14 mouse cellular contexts compared by ENCODE assay signal in the genomic region with DNA sequence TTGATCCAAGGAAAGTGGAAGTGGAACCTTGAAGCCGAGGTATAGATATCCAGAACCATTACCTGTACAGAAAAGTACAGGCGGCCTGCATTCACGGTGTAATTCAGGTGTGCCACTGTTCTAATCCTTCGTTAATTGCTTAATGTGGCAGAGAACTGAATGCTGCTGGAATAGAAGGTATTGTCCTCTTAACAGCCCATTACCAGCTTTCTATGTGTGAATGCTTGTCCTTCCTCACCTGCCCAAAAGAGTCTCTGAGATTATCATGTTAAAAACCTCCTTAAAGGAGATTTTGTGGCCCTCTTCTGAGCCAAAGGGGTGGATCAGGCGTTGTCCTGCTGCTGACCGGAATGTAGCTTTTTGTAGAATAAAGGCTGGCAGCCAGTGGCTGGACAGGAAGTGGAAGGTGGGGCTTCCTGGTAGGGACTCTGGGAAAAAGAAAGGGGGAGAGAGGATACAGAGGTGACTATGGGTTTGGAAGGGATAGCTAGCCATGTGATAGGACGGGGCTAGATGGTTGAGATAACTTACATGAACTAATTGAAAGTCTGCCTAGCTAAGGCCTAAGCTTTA. TPM values are rescaled to one million over a fixed set of nuclear protein-coding genes. Genes with fewer than 3 reads are reported as not detected.
A peak's percentile ranks its signal among the peaks of the same experiment; 100 is the strongest.
DNase-seq lines count a peak whose midpoint lies in the region; ATAC-seq lines count a peak whose summit lies in the region.
"Had no signal": no experiment of that assay in that cellular context is flagged by ENCODE, and none has a peak within 500 bp of the region (broad histone marks: within the 10 kb centered on the region; RNA-seq: fewer than 3 reads in every experiment).

No protein-coding gene starts in this region.

- no peak for ATAC-seq in erythroblast, adult 5-6 weeks (replicated peaks; ENCODE audit: low FRiP score, poor library complexity, severe bottlenecking)

- DNase-seq in heart, adult 11 months = peak; percentile 96
- no peak for DNase-seq in heart, postnatal 14 days
- peak; percentile 31 for DNase-seq in kidney, adult 9 months
- no peak for DNase-seq in kidney, adult 8-10 months
- DNase-seq in lung, postnatal 36 days = peak; percentile 14
- no peak for DNase-seq in lung, postnatal 25 days (ENCODE audit: low spot score)
- DNase-seq in spleen, postnatal 10 days (ENCODE audit: low spot score in 2 of 2) = no peak
- DNase-seq: adrenal gland, postnatal 14 days; cerebellum, adult 11-12 months; cerebellum, postnatal 36 days; gastrocnemius, postnatal 10 days; lung, adult 18-20 months; right cerebral cortex, postnatal 4 days had no signal

- intact Hi-C loops in heart, postnatal 14 days (cut with DNase I) = no loop called here

RNA-seq across cellular contexts. Expression of a gene that starts 16.5 kb away (rescaled TPM):
- total RNA-seq in heart, postnatal 14 days (2021) = 10 to 100 TPM; 30.8 to 32.9 TPM
- total RNA-seq in erythroblast, adult 5-6 weeks (2015; ENCODE audit: low replicate concordance) = 12.3 and 13.6 TPM in 2 replicates
- total RNA-seq in erythroblast, adult 5-6 weeks (2017; ENCODE audit: low replicate concordance) = 9.8 and 10.2 TPM in 2 replicates

Comparison
In these comparisons a context has a peak if more than half of its experiments do, and no peak if none do; other contexts are left out.
1. DNase-seq: peak in heart, adult 11 months (single experiment), kidney, adult 9 months (single experiment) and lung, postnatal 36 days (single experiment); none in heart, postnatal 14 days (0 of 2), kidney, adult 8-10 months (0 of 2), lung, postnatal 25 days (single experiment) and spleen, postnatal 10 days (0 of 2).